Mouse (Mus musculus) hindbrain, embryonic 16.5 days (tissue): ENCODE measurements around the gene Med25. TPM values are rescaled to one million over a fixed set of nuclear protein-coding genes. Genes with fewer than 3 reads are reported as not detected.
"Not testable (repeated sequence)": the region's sequence is repeated elsewhere in the genome, so short reads cannot be mapped to it uniquely, and the experiment has no call there.

Experiments
- ATAC-seq: fragments of 200-750 bp; cut with Nextera tagmentation; 2 replicates; pipeline ENCODE4 v1.8.0; 2017; ENCODE audit warnings: moderate TSS enrichment, moderate library complexity
- H3K27ac ChIP-seq: fragments of 300-500 bp; sonication (generic); 2 replicates; pipeline ENCODE4 v1.5.1; 2014; ENCODE audit warnings: low read depth, mild to moderate bottlenecking, control low read depth, low read length, moderate library complexity
- H3K27me3 ChIP-seq: fragments of 300-500 bp; sonication (generic); replicated peaks from 2 replicates; pipeline ENCODE4 v1.6.1; 2014; ENCODE audit warnings: low read length; ENCODE audit not compliant: control insufficient read depth, insufficient read depth
- H3K36me3 ChIP-seq: fragments of 300-500 bp; sonication (generic); 2 replicates; pipeline ENCODE4 v1.6.1; 2014; ENCODE audit warnings: mild to moderate bottlenecking, low read length, moderate library complexity, mixed read lengths; ENCODE audit not compliant: control insufficient read depth, insufficient read depth
- H3K4me1 ChIP-seq: fragments of 300-500 bp; sonication (generic); 2 replicates; pipeline ENCODE4 v1.6.1; 2014; ENCODE audit warnings: low read depth, low read length; ENCODE audit not compliant: control insufficient read depth, insufficient read depth
- H3K4me2 ChIP-seq: fragments of 300-500 bp; sonication (generic); 2 replicates; pipeline ENCODE4 v1.6.1; 2014; ENCODE audit warnings: mild to moderate bottlenecking, low read length, control low read depth, moderate library complexity
- H3K4me3 ChIP-seq: fragments of 300-500 bp; sonication (generic); 2 replicates; pipeline ENCODE4 v1.5.1; 2014; ENCODE audit warnings: mild to moderate bottlenecking, low read length, control low read depth, moderate library complexity
- H3K9ac ChIP-seq: fragments of 300-500 bp; sonication (generic); 2 replicates; pipeline ENCODE4 v1.6.1; 2014; ENCODE audit warnings: low read depth, mild to moderate bottlenecking, control low read depth, low read length, moderate library complexity
- H3K9me3 ChIP-seq: fragments of 300-500 bp; sonication (generic); 2 replicates; pipeline ENCODE4 v1.6.1; 2014; ENCODE audit warnings: mild to moderate bottlenecking, low read length, moderate library complexity; ENCODE audit not compliant: control insufficient read depth
- WGBS: fragments of 180-500 bp; shearing (Covaris S2); extraction: QIAGEN DNeasy Blood & Tissue Kit; methylation state at CpG from one replicate; pipeline ENCODE4 v1.1.7; 2014; 5-methylcytosine and 5-hydroxymethylcytosine counted together
- polyA plus RNA-seq: library from polyadenylated mRNA; unstranded; fragments of >200 nt; fragmentation: Nextera tagmentation; extraction: Ambion mirVana; gene quantifications from 2 replicates; pipeline ENCODE4 v1.2.1, GENCODE M21; 2015

Gene Med25
- polyA plus RNA-seq, 1 experiment from 2014 or later: 136 TPM

DNA sequence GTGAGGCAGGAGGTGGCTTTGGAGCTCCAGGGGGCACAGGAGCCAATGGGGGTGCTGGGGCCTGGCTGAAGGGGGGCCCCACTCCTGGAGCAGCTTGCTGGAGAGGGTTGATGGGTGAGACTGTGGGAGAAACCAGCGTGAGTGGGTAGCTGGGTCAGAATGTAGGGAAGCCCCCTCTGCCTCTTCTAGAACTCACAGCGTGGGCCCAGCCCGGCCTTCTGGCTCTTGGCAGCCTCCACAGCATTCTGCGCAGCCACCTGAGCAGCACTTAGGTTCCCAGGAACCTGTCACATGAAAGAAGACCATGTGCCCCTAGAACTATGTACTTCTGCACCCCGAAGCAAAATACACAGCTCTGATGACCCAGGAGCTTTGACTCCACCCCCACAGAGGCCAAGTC lies 7.9 kb downstream of the Med25 start:
- Histone ChIP-seq H3K4me3 (no peak overlapping the region), H3K4me1 (peaks cover 10% of the 10 kb centered on the region), H3K36me3 (peaks cover 54% of the 10 kb centered on the region), H3K27me3 (no peaks in the 10 kb centered on the region), H3K4me2 (no peak overlapping the region), H3K9ac (no peak overlapping the region), H3K9me3 (no peaks in the 10 kb centered on the region), H3K27ac (no peak overlapping the region)
- no peak for ATAC-seq
- 97% methylated on average over 5 of the region's 5 CpGs for WGBS

DNA sequence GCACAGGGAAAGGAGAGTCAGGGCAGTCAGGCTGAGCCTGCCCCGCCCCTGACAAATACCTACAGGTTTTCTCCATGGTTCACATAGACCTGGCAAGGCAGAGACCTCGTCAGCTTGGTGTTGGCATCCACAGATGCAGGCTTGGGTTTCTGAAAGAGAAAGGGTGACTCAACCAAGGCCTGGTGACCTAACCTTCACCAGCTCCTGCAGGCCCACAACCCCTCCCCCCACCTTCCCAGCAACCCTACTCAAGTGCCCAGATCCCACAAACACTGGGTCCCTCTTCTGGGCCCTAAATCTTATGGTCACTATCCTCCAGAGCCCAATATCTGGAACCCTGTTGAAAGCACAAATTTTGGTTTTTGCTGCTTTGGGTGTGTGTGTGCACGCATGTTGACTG lies 9.5 kb downstream of the Med25 start:
- Histone ChIP-seq H3K36me3 (peaks cover 60% of the 10 kb centered on the region), H3K4me2 (no peak overlapping the region), H3K4me3 (no peak overlapping the region), H3K27ac (no peak overlapping the region), H3K9me3 (no peaks in the 10 kb centered on the region), H3K9ac (no peak overlapping the region), H3K27me3 (no peaks in the 10 kb centered on the region), H3K4me1 (no peaks in the 10 kb centered on the region; the same call in none of the 2 replicates)
- WGBS: 94% methylated on average over 3 of the region's 3 CpGs
- ATAC-seq: no peak

DNA sequence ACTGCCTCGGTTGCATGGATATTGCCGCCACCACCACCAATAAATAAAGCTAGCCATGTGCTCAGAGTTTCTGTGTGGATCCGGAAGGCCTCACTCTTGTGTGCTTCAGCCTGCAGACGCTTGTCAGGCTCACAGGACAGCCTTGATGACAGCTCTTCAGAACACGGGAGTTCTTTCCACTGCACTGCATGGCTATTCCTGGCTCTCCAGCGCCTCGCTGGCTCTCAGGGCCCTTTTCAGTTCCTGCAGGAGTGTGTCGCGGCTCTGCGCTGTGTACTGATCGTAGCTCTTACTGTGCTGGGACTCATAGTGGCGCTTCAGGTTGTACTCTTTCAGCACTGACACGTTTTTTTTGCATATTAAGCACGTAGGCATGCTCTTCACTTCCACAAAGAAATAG lies 14.7 kb downstream of the Med25 start:
- Histone ChIP-seq H3K27me3 (no peaks in the 10 kb centered on the region), H3K4me2 (no peak overlapping the region), H3K4me1 (no peaks in the 10 kb centered on the region), H3K9ac (no peak overlapping the region), H3K9me3 (no peaks in the 10 kb centered on the region), H3K36me3 (peaks cover 60% of the 10 kb centered on the region), H3K4me3 (no peak overlapping the region), H3K27ac (no peak overlapping the region)
- WGBS: 82% methylated on average over 14 of the region's 14 CpGs
- ATAC-seq: no peak

DNA sequence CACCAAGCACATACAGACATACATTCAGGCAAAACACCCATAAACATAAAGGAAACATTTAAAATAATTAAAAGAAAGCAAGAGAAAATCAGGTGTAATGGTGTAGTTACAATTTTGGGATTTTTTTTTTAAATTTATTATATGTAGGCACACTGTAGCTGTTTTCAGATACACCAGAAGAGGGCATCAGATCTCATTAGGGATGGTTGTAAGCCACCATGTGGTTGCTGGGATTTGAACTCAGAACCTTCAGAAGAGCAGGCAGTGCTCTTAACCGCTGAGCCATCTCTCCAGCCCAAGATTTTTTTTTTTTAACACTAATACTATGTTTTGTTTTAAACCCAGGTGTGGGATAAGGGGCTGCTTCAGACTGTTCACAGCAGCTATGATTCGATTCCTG lies 20.7 kb downstream of the Med25 start:
- H3K36me3 ChIP-seq, H3K27me3 ChIP-seq, H3K9ac ChIP-seq, ATAC-seq, H3K9me3 ChIP-seq, H3K4me2 ChIP-seq, H3K4me3 ChIP-seq, H3K27ac ChIP-seq: not testable (repeated sequence)
- H3K4me1 ChIP-seq: peaks cover 23% of the 10 kb centered on the region
- 95% methylated on average over 2 of the region's 2 CpGs for WGBS

DNA sequence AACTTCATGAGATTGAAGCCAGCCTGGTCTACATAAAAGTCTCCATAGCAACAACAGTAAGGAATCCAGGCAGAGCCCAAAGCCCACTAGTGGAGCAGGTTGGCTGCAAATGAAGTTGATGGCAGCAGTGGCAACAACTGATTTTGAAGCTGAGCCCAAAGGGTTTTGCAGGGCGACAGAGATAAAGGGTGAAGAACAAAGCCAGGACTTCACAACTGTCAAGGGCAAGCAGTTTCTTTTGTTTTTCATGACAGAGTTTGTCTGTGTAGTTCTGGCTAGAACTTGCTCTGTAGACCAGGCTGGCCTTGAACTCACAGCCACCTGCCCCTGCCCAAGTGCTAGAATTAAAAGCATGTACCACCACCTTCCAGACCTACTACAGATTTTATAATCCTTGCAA lies 21.3 kb downstream of the Med25 start:
- no peak overlapping the region for H3K4me3 ChIP-seq
- no peaks in the 10 kb centered on the region for H3K9me3 ChIP-seq
- no peaks in the 10 kb centered on the region for H3K27me3 ChIP-seq
- WGBS: 25% methylated on average over 1 of the region's 1 CpGs
- no peak for ATAC-seq
- no peak overlapping the region for H3K27ac ChIP-seq
- no peak overlapping the region for H3K4me2 ChIP-seq
- peaks cover 29% of the 10 kb centered on the region for H3K4me1 ChIP-seq
- H3K9ac ChIP-seq: no peak overlapping the region
- peaks cover 6% of the 10 kb centered on the region for H3K36me3 ChIP-seq

DNA sequence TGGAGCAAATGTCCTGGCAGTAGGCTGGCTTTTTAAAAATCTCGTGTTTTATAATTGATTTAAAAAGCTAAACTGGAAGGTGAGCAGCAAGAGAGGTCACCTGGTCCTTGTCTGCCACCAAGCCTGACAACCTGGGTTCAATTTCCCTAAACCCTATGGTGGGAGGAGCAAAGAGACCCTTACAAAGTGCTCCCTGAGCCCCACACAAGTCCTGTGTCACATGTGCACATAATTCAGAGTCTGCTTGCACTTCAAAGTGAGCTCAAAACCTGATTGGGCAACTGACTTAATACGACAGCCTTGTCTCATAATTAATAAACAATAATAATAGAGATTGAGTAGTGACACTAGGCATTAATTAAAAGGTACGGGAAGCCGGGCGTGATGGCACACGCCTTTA lies 21.9 kb downstream of the Med25 start:
- peak overlapping the region; percentile 98; the same call in 1 of the 2 replicates for H3K27ac ChIP-seq
- 77% methylated on average over 6 of the region's 6 CpGs for WGBS
- peak overlapping the region; percentile 94 for H3K4me2 ChIP-seq
- no peaks in the 10 kb centered on the region for H3K9me3 ChIP-seq
- H3K36me3 ChIP-seq: peaks cover under 1% of the 10 kb centered on the region
- H3K4me3 ChIP-seq: no peak overlapping the region; the same call in 1 of the 2 replicates
- ATAC-seq: no peak
- H3K27me3 ChIP-seq: no peaks in the 10 kb centered on the region
- peaks cover 35% of the 10 kb centered on the region for H3K4me1 ChIP-seq
- H3K9ac ChIP-seq: no peak overlapping the region

DNA sequence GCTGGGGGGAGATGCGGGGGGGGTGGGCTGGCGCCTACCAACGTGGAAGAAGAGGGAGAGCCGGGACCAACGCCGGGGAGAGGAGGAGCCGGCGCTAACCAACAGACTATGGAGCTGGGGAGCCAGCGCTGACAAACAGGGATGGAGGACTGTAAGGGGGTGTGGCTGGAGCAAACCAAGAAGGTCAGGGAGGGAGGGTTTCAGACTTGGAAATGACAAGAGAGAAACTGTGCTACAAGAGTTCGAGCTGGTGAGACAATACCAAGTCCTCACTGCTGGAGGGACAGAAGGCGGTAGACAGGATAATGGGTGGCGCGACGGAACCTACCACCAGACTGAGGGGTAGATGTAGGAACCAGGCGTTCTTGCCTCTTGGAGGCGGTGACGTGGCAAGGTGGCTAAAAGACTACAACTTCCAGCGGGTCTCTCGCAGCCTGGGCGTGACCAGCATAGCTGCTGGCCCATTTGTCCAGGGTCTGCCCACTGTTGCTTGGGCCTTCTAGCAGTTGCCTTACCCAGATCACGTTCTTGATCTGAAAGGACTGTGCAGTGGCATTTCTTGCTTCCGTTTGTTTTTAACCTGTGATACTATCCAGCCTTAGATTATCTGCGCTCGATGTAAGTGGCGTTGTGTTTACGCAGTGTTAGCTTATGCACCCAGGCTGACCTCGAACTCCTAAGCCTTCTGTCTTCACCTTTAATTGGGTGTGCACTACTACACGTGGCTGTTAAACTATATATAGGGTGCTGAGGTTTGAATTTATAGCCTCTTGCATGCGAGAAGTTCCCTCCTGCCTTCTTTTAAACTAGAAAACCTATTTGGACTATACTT lies 22.6 kb downstream of the Med25 start, which contains the start of gene Ptov1:
TSS of gene Ptov1 (minus strand) at position 92 of the 832 bp plus-strand sequence.
- H3K27ac ChIP-seq: peak within 1 kb of the TSS; percentile 98
- peak within 1 kb of the TSS; percentile 71 for H3K4me3 ChIP-seq
- peaks cover 41% of the 10 kb centered on the region for H3K4me1 ChIP-seq
- H3K27me3 ChIP-seq: no peaks in the 10 kb centered on the region
- H3K4me2 ChIP-seq: peak within 1 kb of the TSS; percentile 94
- ATAC-seq: peak; percentile 96
- peak within 1 kb of the TSS; percentile 89 for H3K9ac ChIP-seq
- H3K9me3 ChIP-seq: no peaks in the 10 kb centered on the region
- WGBS: 10% methylated on average over 29 of the region's 29 CpGs
- H3K36me3 ChIP-seq: peaks cover 3% of the 10 kb centered on the region

DNA sequence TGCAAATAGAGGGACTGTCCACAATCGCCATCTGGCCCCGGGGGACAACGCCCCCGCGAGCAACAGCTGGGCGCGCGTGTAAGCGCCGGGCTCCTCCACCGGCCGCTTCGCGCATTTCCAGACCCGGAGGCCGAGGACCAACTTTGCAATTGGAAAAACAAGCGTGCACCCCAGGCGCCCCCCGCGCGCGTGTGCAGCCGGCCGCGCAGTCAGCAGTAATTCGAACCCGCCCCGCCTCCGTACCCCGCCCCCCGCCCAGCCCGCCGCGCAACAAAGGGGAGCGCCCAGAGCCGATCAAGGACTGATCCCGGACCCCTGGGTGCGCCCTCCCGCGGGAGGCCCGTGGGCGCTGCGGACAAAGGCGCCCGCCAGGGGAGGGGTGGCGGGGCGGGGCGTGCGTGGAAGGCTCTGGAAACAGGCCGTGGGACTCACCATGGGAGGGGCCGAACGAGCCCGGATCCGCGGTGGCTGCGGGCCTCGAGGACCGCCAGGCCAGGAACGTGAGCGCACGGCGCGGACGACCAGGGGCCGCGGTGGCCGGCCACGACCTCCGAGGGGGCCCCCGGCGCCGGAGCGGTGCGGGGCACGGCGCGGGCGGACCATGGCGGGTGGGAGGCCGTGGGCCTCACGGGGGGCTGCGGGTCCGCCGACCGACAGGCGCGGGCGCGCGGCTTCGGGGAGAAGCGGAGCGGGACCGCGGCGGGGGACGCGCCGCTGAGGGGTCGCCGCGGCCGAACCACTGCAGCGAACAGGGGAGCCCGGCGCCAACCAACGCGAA lies 23.4 kb downstream of the Med25 start:
- H3K27me3 ChIP-seq: no peaks in the 10 kb centered on the region
- ATAC-seq: peak; percentile 14
- H3K9me3 ChIP-seq: no peaks in the 10 kb centered on the region
- peak overlapping the region; percentile 89 for H3K9ac ChIP-seq
- peak overlapping the region; percentile 98 for H3K27ac ChIP-seq
- H3K4me3 ChIP-seq: peak overlapping the region; percentile 71
- WGBS: under 1% methylated on average over 68 of the region's 108 CpGs
- H3K36me3 ChIP-seq: peaks cover 11% of the 10 kb centered on the region
- peak overlapping the region; percentile 94 for H3K4me2 ChIP-seq
- peaks cover 45% of the 10 kb centered on the region for H3K4me1 ChIP-seq

DNA sequence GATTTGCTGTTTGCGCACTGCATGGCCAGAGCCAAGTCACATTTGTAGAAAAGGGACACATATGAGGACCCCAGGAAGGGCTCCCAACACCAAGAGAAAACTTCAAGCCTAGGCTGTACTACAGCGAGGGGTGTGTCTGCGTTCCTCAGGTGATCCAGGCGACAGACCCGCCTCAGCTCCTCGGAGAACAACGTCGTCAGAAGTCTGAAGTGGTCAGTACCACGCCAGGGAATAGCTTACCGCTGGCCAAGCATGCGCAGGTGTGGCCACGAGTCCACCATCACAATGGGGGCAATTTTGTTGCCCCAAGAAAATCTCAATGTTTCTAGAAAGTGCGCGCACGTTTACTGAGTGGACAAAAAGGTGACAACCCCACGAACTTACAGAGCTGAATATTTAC lies 24.0 kb downstream of the Med25 start:
- peaks cover 45% of the 10 kb centered on the region for H3K4me1 ChIP-seq
- 5% methylated on average over 16 of the region's 16 CpGs for WGBS

More for the DNA sequence above, 24.0 kb downstream of the Med25 start:
- no peak for ATAC-seq
- Histone ChIP-seq H3K27me3 (no peaks in the 10 kb centered on the region), H3K9ac (peak overlapping the region; percentile 89), H3K4me3 (peak overlapping the region; percentile 71), H3K27ac (peak overlapping the region; percentile 98), H3K36me3 (peaks cover 18% of the 10 kb centered on the region), H3K9me3 (no peaks in the 10 kb centered on the region), H3K4me2 (peak overlapping the region; percentile 94)
